Comparison of ENCODE assay signal across 8 mouse cellular contexts in genomic region chr1:153451237-153452154, GRCm38 (mm10). TPM values are rescaled to one million over a fixed set of nuclear protein-coding genes. Genes with fewer than 3 reads are reported as not detected.
DNase-seq lines count a peak whose midpoint lies in the region; ATAC-seq and TF ChIP-seq lines count a peak whose summit lies in the region.

No protein-coding gene starts in this region.

- no peaks in the 10 kb centered on the region for H3K4me1 ChIP-seq in kidney, adult 2 months (ENCODE audit: control insufficient read depth, insufficient read depth, low read length)
- H3K4me1 ChIP-seq in kidney, embryonic 14.5 days (ENCODE audit: control insufficient read depth, insufficient read depth, low read length), result no peaks in the 10 kb centered on the region
- H3K4me1 ChIP-seq in liver, embryonic 14.5 days (replicated peaks; ENCODE audit: control insufficient read depth in 2 of 2, insufficient read depth in 2 of 2, low read length in 1 of 2), result no peaks in the 10 kb centered on the region

- no peak overlapping the region for H3K27ac ChIP-seq in kidney, adult 2 months (ENCODE audit: insufficient read depth, low read depth, low read length)
- H3K27ac ChIP-seq in kidney, embryonic 14.5 days (ENCODE audit: low read depth, low read length), result no peak overlapping the region
- no peak overlapping the region for H3K27ac ChIP-seq in liver, embryonic 14.5 days

- DNase-seq in kidney, adult 2 months, result peak; percentile 7
- DNase-seq in MEL-GATA-1-ER (ENCODE audit: extremely low read depth, low read depth), result peak; percentile 57
- DNase-seq in cerebellum, postnatal 10 days, result peak; percentile 44 to 55
- peak; percentile 57 for DNase-seq in heart, postnatal 4 days
- peak; percentile 4 to 26 (median 7) for DNase-seq in liver, embryonic 14.5 days (ENCODE audit: low read depth in 3 of 3, low spot score in 3 of 3)
- peak; percentile 46 to 60 for DNase-seq in right cerebral cortex, adult 2 months (ENCODE audit: low spot score in 2 of 2)
- no peak for DNase-seq in ovary, adult 18-20 months (ENCODE audit: low spot score)

- no peak overlapping the region for H3K4me2 ChIP-seq in kidney, embryonic 14.5 days (replicated peaks; ENCODE audit: low read depth, low read length)
- no peak overlapping the region for H3K4me2 ChIP-seq in liver, embryonic 14.5 days (ENCODE audit: low read depth)

- no peaks in the 10 kb centered on the region for H3K9me3 ChIP-seq in kidney, embryonic 14.5 days (ENCODE audit: control insufficient read depth, low read length)
- H3K9me3 ChIP-seq in liver, embryonic 14.5 days (ENCODE audit: control insufficient read depth, low read length), result no peaks in the 10 kb centered on the region

- no peak for TF ChIP-seq POLR2A in kidney, adult 2 months (IDR thresholded peaks at IDR 0.05; ENCODE audit: low read depth, low read length)

- TF ChIP-seq EP300 in liver, embryonic 14.5 days (IDR thresholded peaks at IDR 0.05; ENCODE audit: low read depth), result no peak

- peaks cover 2% of the 10 kb centered on the region for H3K36me3 ChIP-seq in kidney, adult 2 months (ENCODE audit: control insufficient read depth, insufficient read depth, low read length)
- H3K36me3 ChIP-seq in kidney, embryonic 14.5 days (ENCODE audit: control insufficient read depth, insufficient read depth, low read length), result peaks cover 36% of the 10 kb centered on the region
- H3K36me3 ChIP-seq in liver, embryonic 14.5 days (replicated peaks; ENCODE audit: control insufficient read depth, insufficient read depth, low read depth), result peaks cover 16% of the 10 kb centered on the region

- no peaks in the 10 kb centered on the region for H3K27me3 ChIP-seq in kidney, adult 2 months (replicated peaks; ENCODE audit: control insufficient read depth, insufficient read depth, low read length)
- no peaks in the 10 kb centered on the region for H3K27me3 ChIP-seq in kidney, embryonic 14.5 days (ENCODE audit: control insufficient read depth, insufficient read depth, low read length)
- no peaks in the 10 kb centered on the region for H3K27me3 ChIP-seq in liver, embryonic 14.5 days (ENCODE audit: control insufficient read depth, insufficient read depth, low read length)

- TF ChIP-seq CTCF in kidney, adult 2 months (conservative IDR thresholded peaks at IDR 0.05; ENCODE audit: insufficient read depth, insufficient read length, low read depth, low read length), result peak; percentile 63
- TF ChIP-seq CTCF in liver, embryonic 14.5 days (IDR thresholded peaks at IDR 0.05; ENCODE audit: low read depth), result peak; percentile 82

- H3K4me3 ChIP-seq in kidney, adult 2 months (ENCODE audit: insufficient read depth, low read depth, low read length), result no peak overlapping the region
- no peak overlapping the region for H3K4me3 ChIP-seq in kidney, embryonic 14.5 days (ENCODE audit: low read length)
- H3K4me3 ChIP-seq in liver, embryonic 14.5 days (ENCODE audit: insufficient read depth in 1 of 2, low read depth in 2 of 2, low read length in 2 of 2), result no peak overlapping the region

- no peak overlapping the region for H3K9ac ChIP-seq in kidney, embryonic 14.5 days (ENCODE audit: low read depth, low read length)
- H3K9ac ChIP-seq in liver, embryonic 14.5 days (replicated peaks), result no peak overlapping the region

- ATAC-seq in kidney, embryonic 14.5 days (ENCODE audit: low FRiP score, low TSS enrichment), result no peak
- no peak for ATAC-seq in liver, embryonic 14.5 days (ENCODE audit: insufficient read depth)

- 74% methylated on average over 10 of the region's 10 CpGs for WGBS in kidney, adult 2 months
- WGBS in kidney, embryonic 14.5 days, result 74% methylated on average over 10 of the region's 10 CpGs
- 61% methylated on average over 10 of the region's 10 CpGs for WGBS in liver, embryonic 14.5 days (ENCODE audit: insufficient replicate concordance)

RNA-seq across cellular contexts. Expression of gene Shcbp1l, which starts 26.5 kb away (rescaled TPM):
- 0.04 and 0.06 TPM in 2 replicates for polyA plus RNA-seq in kidney, adult 2 months (2012; rRNA removed)
- polyA plus RNA-seq in kidney, embryonic 14.5 days (2014; fragmentation: Nextera tagmentation; extraction: Ambion mirVana), result 0.58 and 0.71 TPM in 2 replicates
- not detected for total RNA-seq in heart, postnatal 4 days (2021)
- polyA plus RNA-seq in liver, embryonic 14.5 days (2012; rRNA removed), result 0.22 and 0.27 TPM in 2 replicates
- polyA plus RNA-seq in liver, embryonic 14.5 days (2014; fragmentation: Nextera tagmentation; extraction: Ambion mirVana), result 0.28 and 0.32 TPM in 2 replicates

RNA-seq across cellular contexts. Expression of gene Dhx9, which starts 36.0 kb away (rescaled TPM):
- polyA plus RNA-seq in kidney, adult 2 months (2012; rRNA removed), result 14.4 and 20.9 TPM in 2 replicates
- polyA plus RNA-seq in kidney, embryonic 14.5 days (2014; fragmentation: Nextera tagmentation; extraction: Ambion mirVana), result 46.2 and 52.2 TPM in 2 replicates
- 100 to 1,000 TPM; 115 to 117 TPM for total RNA-seq in heart, postnatal 4 days (2021)
- 33.9 and 52.5 TPM in 2 replicates for polyA plus RNA-seq in liver, embryonic 14.5 days (2012; rRNA removed)
- polyA plus RNA-seq in liver, embryonic 14.5 days (2014; fragmentation: Nextera tagmentation; extraction: Ambion mirVana), result 8.1 and 9.8 TPM in 2 replicates
